Mouse (Mus musculus) lung, postnatal 25 days (tissue): Measurements from ENCODE around the gene Elane.
A peak's percentile ranks its signal among the peaks of the same experiment; 100 is the strongest.
"Not testable (repeated sequence)": the region's sequence is repeated elsewhere in the genome, so short reads cannot be mapped to it uniquely, and the experiment has no call there.

Experiments
- DNase-seq: peaks from one replicate; pipeline ENCODE4 v3.0.0; 2022; ENCODE audit warnings: low spot score

The Elane gene

DNA sequence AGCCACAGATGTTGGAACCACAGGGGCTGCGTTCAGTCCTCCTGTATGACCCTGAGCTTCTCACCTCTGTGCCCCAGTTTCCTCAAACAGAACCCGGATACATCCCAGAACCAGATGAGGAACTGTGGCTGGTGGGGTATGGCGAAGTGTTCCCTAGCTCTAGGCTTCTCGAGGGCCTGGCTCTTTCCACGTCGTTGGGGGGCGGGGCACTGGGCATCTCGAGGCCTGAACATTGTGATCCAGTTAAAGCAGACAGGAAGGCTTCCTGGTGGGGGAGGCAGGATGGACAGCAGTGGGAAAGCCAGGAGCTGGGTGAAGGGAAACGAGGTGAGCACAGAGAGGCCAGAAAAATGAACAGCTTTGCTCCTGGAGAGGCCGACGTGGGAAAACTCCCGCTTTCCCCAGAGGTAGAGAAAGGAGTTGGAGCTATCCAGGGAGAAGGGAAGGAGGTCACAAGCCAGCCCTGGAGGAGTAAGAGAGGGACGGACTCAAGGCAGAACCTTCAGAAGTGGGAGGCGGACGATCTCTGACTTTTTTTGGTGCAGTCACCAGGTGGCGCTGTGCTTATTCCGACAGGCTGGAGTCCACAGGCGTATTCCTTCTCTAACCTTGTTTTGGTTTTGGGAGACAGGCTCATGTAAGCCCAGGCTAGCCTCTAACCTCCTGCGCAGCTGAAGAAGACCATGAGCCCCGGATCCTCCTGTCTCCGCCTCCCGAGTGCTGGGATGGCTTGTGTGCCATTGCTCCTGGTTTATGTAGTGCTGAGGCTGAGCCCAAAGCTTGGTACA, 2.6 kb upstream of the Elane start:
- peak; percentile 82 for DNase-seq

DNA sequence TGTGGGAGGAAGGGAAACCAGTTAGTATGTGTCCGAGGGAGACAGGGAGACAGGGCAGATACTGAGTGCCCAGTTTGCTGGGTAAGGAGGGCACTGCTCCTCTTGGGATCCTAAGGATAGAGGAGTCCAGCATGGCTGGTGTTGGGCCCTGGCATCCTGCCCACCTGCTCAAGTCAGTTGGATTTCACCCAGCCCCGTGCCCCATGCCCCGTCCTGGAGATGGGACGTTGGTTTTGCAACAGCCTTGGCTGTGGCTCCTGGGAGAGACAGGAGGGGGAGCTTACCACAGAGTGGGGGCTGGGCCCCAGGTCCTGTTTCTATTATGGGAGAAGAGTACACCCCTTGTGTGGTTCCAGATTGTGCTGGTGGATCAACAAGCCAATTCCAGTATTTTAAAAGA, 1.6 kb upstream of the Elane start:
- peak; percentile 58 for DNase-seq

- not testable (repeated sequence) for DNase-seq
These were observed 1.1 kb upstream of the Elane start for GRCm38 (mm10) chr10:79884938-79885337.

GRCm38 (mm10) chr10:79886611-79887010, 564 bp downstream of the Elane start:
- no peak for DNase-seq

DNA sequence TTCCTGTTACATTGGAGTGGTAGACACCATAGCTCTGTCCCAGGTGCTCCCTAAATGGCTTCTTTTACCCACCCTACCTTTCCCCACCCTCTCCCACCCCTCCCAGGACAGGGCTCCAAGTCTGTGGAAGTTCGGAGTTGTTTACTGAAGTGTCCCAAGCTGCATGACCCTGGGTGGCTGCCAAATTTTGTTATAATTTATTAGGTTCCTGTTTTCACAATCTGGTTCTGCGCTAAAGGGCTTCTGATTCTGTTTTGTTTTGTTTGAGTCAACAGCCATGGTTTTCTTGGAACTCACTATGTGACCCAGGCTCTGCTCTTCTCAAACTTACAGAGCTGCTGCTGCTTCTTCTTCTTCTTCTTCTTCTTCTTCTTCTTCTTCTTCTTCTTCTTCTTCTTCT, 3.3 kb downstream of the Elane start:
- DNase-seq, result peak; percentile 48

- no peak for DNase-seq
These were observed 4.6 kb downstream of the Elane start, which contains the start of gene Cfd for GRCm38 (mm10) chr10:79890670-79891069. Cfd (plus strand) TSS chr10:79890853.

- DNase-seq, result peak; percentile 83
These were observed 6.5 kb downstream of the Elane start for GRCm38 (mm10) chr10:79892451-79893118.

DNA sequence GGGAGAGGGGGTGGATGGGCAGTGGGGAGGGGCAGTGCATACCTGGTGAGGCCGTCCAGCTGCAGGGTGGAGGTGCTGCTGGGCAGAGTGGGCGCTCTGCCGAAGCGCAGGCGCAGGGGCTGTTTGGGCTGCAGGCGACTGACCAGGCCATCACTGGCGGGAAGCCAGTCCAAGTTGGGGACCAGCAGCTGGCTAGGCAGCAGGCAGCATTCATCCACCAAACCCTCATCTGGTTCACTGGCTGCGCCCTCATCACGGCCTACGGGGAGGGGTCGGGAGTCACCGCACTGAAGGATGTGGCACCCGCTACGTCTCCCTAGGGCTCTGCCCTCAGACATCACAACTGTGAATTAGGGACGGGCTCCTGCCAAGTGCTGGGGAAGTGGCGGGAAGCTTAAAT, 10.3 kb downstream of the Elane start:
- no peak for DNase-seq

DNA sequence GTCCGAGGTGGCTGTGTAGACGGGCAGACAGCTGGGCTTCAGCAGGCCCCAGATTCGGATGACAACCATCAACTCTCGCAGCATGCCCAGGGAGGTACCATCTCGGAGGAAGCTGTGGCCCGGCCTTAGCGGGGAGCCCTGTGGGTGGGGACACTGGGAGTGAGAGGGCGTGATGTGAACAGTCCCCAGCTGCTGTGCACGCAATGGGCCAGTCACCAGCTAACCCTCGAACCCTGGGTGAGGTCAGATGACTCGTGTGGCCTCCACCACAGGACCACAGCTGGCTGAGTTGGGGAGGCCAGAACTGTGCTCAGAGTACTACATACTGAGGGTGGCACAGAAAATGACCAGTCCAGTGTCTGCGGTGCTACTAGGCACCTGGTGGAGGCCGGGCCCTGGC, 10.8 kb downstream of the Elane start:
- peak; percentile 55 for DNase-seq

DNA sequence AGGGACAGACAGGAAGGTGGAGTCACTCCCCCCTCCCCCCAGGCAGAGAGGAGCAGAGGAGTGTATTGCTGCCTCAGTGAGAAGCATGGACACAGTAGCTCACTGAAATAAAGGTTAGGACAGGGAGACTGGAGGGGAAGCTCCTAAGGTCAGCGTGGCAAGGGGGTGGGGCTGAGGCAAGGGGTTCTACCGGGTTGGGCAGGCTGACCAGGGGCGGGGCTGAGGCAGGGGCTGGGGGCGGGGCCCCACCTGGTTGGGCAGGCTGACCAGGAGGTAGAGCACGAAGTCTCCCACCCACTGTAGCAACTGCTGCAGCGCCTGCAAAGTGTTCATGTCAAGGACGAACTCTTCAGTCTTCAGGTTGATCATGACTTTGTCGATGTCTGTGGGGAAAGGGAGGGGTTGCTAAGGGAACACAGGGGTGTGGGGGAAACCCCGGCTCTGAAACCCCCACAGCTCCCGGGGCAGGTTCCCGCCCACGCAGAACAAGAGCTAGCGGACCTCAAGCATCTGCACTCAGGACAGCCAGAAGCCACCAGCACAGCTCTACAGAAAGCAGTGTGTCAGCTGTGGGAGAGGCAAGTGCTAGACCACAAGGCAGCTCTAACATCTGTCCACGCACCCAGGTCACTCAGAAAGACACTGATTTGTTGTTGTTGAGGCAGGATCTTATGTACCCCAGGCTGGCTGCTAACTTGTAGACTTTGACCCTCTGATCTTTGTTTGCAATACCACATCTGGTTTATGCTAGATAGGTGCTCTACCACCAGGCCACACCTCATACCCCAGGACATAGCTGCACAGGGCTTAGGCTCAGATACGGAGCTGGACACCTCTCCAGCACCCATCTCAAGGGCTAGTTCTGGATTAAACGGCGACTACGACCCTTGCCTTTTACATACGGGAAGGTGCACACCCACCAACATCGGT, 11.5 kb downstream of the Elane start:
- no peak for DNase-seq

GRCm38 (mm10) chr10:79900951-79901410, 14.9 kb downstream of the Elane start:
- no peak for DNase-seq

- DNase-seq, result no peak
These were observed 20.7 kb downstream of the Elane start for GRCm38 (mm10) chr10:79906712-79907111.

- no peak for DNase-seq
These were observed 21.4 kb downstream of the Elane start for GRCm38 (mm10) chr10:79907415-79907814.

DNA sequence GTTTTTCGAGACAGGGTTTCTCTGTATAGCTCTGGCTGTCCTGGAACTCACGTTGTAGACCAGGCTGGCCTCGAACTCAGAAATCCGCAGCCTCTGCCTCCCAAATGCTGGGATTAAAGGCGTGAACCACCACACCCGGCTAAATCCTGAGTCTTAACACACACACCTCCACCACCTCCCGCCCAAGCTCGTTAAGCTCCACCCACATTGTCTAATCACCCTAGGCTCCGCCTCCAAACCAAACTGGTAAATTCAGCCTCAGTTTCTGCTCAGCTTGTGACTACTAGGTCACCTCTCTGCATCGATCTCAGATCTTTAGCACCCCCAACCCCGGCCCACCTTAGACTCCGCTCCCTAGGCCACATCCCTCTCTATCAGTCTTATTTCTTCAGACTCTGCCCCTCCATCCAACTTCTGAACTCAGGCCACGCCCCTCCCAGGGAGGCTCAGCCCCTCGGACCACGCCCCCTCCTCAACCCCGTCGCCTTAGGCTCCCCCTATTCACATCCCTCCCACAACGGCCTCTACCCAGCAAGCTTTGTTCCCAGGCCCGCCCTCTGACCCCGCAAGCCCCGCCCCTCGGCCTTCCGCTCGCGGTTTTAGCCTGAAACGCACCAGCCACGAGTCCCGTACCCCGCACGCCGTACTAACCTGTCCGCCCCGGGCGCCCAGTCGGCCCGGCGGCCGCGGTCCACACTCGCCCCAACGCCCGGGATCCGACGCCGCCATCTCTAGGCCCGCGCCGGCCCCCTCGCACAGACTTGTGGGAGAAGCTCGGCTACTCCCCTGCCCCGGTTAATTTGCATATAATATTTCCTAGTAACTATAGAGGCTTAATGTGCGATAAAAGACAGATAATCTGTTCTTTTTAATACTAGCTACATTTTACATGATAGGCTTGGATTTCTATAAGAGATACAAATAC, 22.4 kb downstream of the Elane start, which contains the start of gene Med16:
Med16 (minus strand) TSS at position 757 of the 925 bp plus-strand sequence.
- peak; percentile 97 for DNase-seq

GRCm38 (mm10) chr10:79909092-79909922, 23.3 kb downstream of the Elane start:
- no peak for DNase-seq

GRCm38 (mm10) chr10:79910556-79910955, 24.5 kb downstream of the Elane start, which contains the start of gene Gm26602:
Gm26602 (plus strand) TSS chr10:79910856.
- no peak for DNase-seq

GRCm38 (mm10) chr10:79912412-79912811, 26.4 kb downstream of the Elane start:
- no peak for DNase-seq

DNA sequence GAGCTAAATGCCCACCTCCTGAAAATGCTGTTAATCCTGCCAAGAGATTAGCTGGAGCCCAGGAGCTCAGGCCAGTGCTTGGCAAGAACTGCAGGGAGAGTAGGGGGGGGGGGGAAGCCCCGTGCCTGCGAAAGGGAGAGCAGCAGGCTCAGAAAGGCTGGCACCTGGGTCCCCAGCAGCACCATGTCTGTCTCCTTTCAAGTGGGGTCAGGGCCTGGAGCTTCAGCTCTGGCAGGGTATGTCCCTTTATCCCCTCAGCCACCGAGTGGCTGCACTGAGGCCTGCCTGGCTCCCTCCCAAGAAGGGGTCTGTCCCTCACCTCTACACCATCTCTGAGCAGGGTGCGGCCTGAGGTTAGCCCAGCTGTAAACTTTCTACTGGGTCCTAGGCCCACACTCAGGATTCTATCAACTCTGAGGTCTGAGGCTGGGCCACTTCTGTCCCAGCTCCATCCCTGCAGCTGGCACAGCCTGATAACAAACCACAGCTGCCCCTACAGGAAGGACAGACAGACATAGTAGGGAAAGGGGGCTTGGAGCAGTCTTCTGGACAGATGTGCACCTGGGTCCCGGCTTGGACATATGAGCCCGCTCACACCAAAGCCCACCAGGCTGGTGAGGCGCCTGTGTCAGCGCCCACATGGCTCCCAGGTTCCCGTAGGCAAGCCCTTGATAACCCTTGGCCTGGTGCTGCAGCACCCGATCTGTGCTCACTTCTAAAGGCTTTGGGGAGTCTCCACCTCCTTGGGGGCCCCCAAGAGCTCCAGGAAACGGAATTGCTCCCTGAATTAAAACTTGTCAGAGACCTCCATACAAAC, 28.3 kb downstream of the Elane start:
- DNase-seq, result no peak

DNA sequence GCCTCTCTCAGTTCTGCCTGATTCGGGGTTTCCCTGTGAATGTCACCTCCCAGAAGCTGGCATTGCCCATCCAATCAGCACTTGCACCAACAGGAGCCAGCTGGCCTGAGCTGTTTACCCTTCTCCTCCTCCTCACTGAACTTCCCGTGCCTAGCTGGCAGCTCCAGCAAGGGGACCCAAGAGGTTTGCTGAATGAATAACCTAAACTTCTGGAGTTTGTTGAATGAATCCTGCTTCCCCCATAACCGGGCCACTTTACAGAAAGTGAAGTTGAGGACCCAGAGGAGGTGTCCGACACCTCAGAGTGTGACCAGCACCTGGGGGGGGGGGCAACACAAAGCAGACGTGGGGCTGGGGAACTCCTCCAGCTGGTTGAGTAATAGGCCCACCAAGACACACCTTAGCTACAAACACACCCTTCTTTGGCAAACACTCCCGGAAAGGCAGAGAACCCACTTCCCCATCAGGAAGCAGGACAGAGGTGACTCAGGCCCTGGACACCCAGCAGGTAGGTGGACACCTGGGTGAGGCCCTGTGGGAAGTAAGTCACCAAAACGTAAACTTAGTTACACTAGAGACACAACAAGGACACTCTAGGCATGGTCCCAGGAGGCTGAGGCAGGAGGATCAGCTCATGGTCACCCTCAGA, 29.0 kb downstream of the Elane start:
- peak; percentile 71 for DNase-seq
